Mouse (Mus musculus): Measurements from ENCODE around the gene Celsr1. TPM values are rescaled to one million over a fixed set of nuclear protein-coding genes. Genes with fewer than 3 reads are reported as not detected.
A peak's percentile ranks its signal among the peaks of the same experiment; 100 is the strongest.

Gene Celsr1
- total RNA-seq (2017): 3.3 and 3.6 TPM in 2 replicates

GRCm38 (mm10) chr15:86033191-86033841, at the start of gene Celsr1:
Gene Celsr1 (minus strand): TSS chr15:86033777.
- peak; percentile 6; the same call in 1 of the 2 replicates for ATAC-seq (replicated peaks; ENCODE audit: low read depth, poor library complexity, severe bottlenecking)

GRCm38 (mm10) chr15:86083261-86083741, 49.7 kb upstream of the Celsr1 start:
- ATAC-seq (replicated peaks; ENCODE audit: low read depth, poor library complexity, severe bottlenecking): peak; percentile 41

- no peak for ATAC-seq (replicated peaks; ENCODE audit: low read depth, poor library complexity, severe bottlenecking)
Observed at GRCm38 (mm10) chr15:86082551-86082961, 49.0 kb upstream of the Celsr1 start.

GRCm38 (mm10) chr15:86081654-86082053, 48.1 kb upstream of the Celsr1 start:
- ATAC-seq (replicated peaks; ENCODE audit: low read depth, poor library complexity, severe bottlenecking): no peak

GRCm38 (mm10) chr15:86080408-86080807, 46.8 kb upstream of the Celsr1 start:
- no peak for ATAC-seq (replicated peaks; ENCODE audit: low read depth, poor library complexity, severe bottlenecking)

GRCm38 (mm10) chr15:86079876-86080275, 46.3 kb upstream of the Celsr1 start:
- ATAC-seq (replicated peaks; ENCODE audit: low read depth, poor library complexity, severe bottlenecking): no peak

GRCm38 (mm10) chr15:86079467-86079866, 45.9 kb upstream of the Celsr1 start:
- ATAC-seq (replicated peaks; ENCODE audit: low read depth, poor library complexity, severe bottlenecking): no peak

GRCm38 (mm10) chr15:86078481-86079216, 45.1 kb upstream of the Celsr1 start:
- ATAC-seq (replicated peaks; ENCODE audit: low read depth, poor library complexity, severe bottlenecking): no peak

- no peak for ATAC-seq (replicated peaks; ENCODE audit: low read depth, poor library complexity, severe bottlenecking)
Observed at GRCm38 (mm10) chr15:86077934-86078333, 44.4 kb upstream of the Celsr1 start.

GRCm38 (mm10) chr15:86076378-86076777, 42.8 kb upstream of the Celsr1 start:
- no peak for ATAC-seq (replicated peaks; ENCODE audit: low read depth, poor library complexity, severe bottlenecking)

- no peak for ATAC-seq (replicated peaks; ENCODE audit: low read depth, poor library complexity, severe bottlenecking)
Observed at GRCm38 (mm10) chr15:86076048-86076315, 42.4 kb upstream of the Celsr1 start.

GRCm38 (mm10) chr15:86075305-86076047, 41.9 kb upstream of the Celsr1 start:
- no peak for ATAC-seq (replicated peaks; ENCODE audit: low read depth, poor library complexity, severe bottlenecking)

GRCm38 (mm10) chr15:86074171-86074937, 40.8 kb upstream of the Celsr1 start:
- no peak for ATAC-seq (replicated peaks; ENCODE audit: low read depth, poor library complexity, severe bottlenecking)

GRCm38 (mm10) chr15:86071166-86071565, 37.6 kb upstream of the Celsr1 start:
- peak; percentile 19 for ATAC-seq (replicated peaks; ENCODE audit: low read depth, poor library complexity, severe bottlenecking)

- peak; percentile 27 for ATAC-seq (replicated peaks; ENCODE audit: low read depth, poor library complexity, severe bottlenecking)
Observed at GRCm38 (mm10) chr15:86070368-86070767, 36.8 kb upstream of the Celsr1 start.

- peak; percentile 31 for ATAC-seq (replicated peaks; ENCODE audit: low read depth, poor library complexity, severe bottlenecking)
Observed at GRCm38 (mm10) chr15:86069011-86069791, 35.6 kb upstream of the Celsr1 start.

- ATAC-seq (replicated peaks; ENCODE audit: low read depth, poor library complexity, severe bottlenecking): no peak
Observed at GRCm38 (mm10) chr15:86067941-86068495, 34.4 kb upstream of the Celsr1 start.

- ATAC-seq (replicated peaks; ENCODE audit: low read depth, poor library complexity, severe bottlenecking): peak; percentile 67
Observed at GRCm38 (mm10) chr15:86067581-86067910, 34.0 kb upstream of the Celsr1 start.

- ATAC-seq (replicated peaks; ENCODE audit: low read depth, poor library complexity, severe bottlenecking): no peak
Observed at GRCm38 (mm10) chr15:86066836-86067580, 33.4 kb upstream of the Celsr1 start.

Data from common myeloid progenitor, adult 5-6 weeks (primary cell).